ENCODE assay signal across 14 mouse cellular contexts in genomic region chr4:129351111-129351510, GRCm38 (mm10). TPM values are rescaled to one million over a fixed set of nuclear protein-coding genes. Genes with fewer than 3 reads are reported as not detected.
DNase-seq lines count a peak whose midpoint lies in the region; ATAC-seq and TF ChIP-seq lines count a peak whose summit lies in the region.
"Had no signal": no experiment of that assay in that cellular context is flagged by ENCODE, and none has a peak within 500 bp of the region (broad histone marks: within the 10 kb centered on the region; RNA-seq: fewer than 3 reads in every experiment).

No protein-coding gene starts in this region.

- no peak overlapping the region for H3K27ac ChIP-seq in hindbrain, embryonic 16.5 days (ENCODE audit: low read depth, low read length)
- no peak overlapping the region for H3K27ac ChIP-seq in hindbrain, embryonic 14.5 days
- no peak overlapping the region for H3K27ac ChIP-seq in thymus, adult 2 months (ENCODE audit: control insufficient read depth, insufficient read depth, low read length)
- H3K27ac ChIP-seq: embryonic facial prominence, embryonic 12.5 days; heart, embryonic 13.5 days; lung, embryonic 15.5 days; neural tube, embryonic 12.5 days had no signal

- 0 out of 2 replicates have a peak, but pooled peaks have one; percentile 11 for ATAC-seq in hindbrain, embryonic 16.5 days
- no peak for ATAC-seq in hindbrain, embryonic 14.5 days (ENCODE audit: low FRiP score)
- peak; percentile 20; the same call in 1 of the 2 replicates for ATAC-seq in erythroblast, adult 5-6 weeks (replicated peaks; ENCODE audit: low FRiP score, poor library complexity, severe bottlenecking)
- ATAC-seq in megakaryocyte-erythroid progenitor cell, adult 5-6 weeks (replicated peaks; ENCODE audit: low FRiP score, low TSS enrichment, poor library complexity, severe bottlenecking) = 0 out of 2 replicates have a peak, but pooled peaks have one; percentile 21
- no peak for ATAC-seq in inflammation-experienced regulatory T-cells, adult 6 months
- ATAC-seq: Patski had no signal

- TF ChIP-seq POLR2A in thymus, adult 2 months (IDR thresholded peaks at IDR 0.05; ENCODE audit: control insufficient read depth, extremely low read depth, insufficient read depth, low read length, poor library complexity) = no peak

- no peaks in the 10 kb centered on the region for H3K4me1 ChIP-seq in hindbrain, embryonic 16.5 days (ENCODE audit: control insufficient read depth, insufficient read depth, low read depth, low read length)
- H3K4me1 ChIP-seq in hindbrain, embryonic 14.5 days (replicated peaks; ENCODE audit: control insufficient read depth, insufficient read depth, low read length) = no peaks in the 10 kb centered on the region
- H3K4me1 ChIP-seq in thymus, adult 2 months (replicated peaks; ENCODE audit: control insufficient read depth, insufficient read depth, low read length) = peaks cover 4% of the 10 kb centered on the region
- H3K4me1 ChIP-seq: embryonic facial prominence, embryonic 12.5 days; lung, embryonic 15.5 days; neural tube, embryonic 12.5 days had no signal

- peaks cover 8% of the 10 kb centered on the region; the same call in 1 of the 2 replicates for H3K36me3 ChIP-seq in hindbrain, embryonic 16.5 days (ENCODE audit: control insufficient read depth, insufficient read depth, low read length)
- peaks cover 47% of the 10 kb centered on the region for H3K36me3 ChIP-seq in hindbrain, embryonic 14.5 days (replicated peaks; ENCODE audit: control insufficient read depth, insufficient read depth)
- H3K36me3 ChIP-seq in thymus, adult 2 months (ENCODE audit: control insufficient read depth, insufficient read depth, low read length) = no peaks in the 10 kb centered on the region

- no peak for TF ChIP-seq CTCF in thymus, adult 2 months (IDR thresholded peaks at IDR 0.05; ENCODE audit: borderline replicate concordance, control insufficient read depth, extremely low read depth, insufficient read depth, low read length, poor library complexity)

- no peaks in the 10 kb centered on the region for H3K9me3 ChIP-seq in hindbrain, embryonic 16.5 days (ENCODE audit: control insufficient read depth, low read length)
- H3K9me3 ChIP-seq in hindbrain, embryonic 14.5 days (ENCODE audit: control insufficient read depth, low read length) = no peaks in the 10 kb centered on the region
- H3K9me3 ChIP-seq: embryonic facial prominence, embryonic 12.5 days; heart, embryonic 13.5 days; lung, embryonic 15.5 days; neural tube, embryonic 12.5 days had no signal

- 68% methylated on average over 6 of the region's 6 CpGs for WGBS in hindbrain, embryonic 16.5 days
- 79% methylated on average over 6 of the region's 6 CpGs for WGBS in hindbrain, embryonic 14.5 days
- WGBS in thymus, adult 2 months = 87% methylated on average over 6 of the region's 6 CpGs

- H3K4me3 ChIP-seq in hindbrain, embryonic 16.5 days (ENCODE audit: low read length) = no peak overlapping the region
- H3K4me3 ChIP-seq in hindbrain, embryonic 14.5 days (replicated peaks; ENCODE audit: low read length) = no peak overlapping the region
- no peak overlapping the region for H3K4me3 ChIP-seq in thymus, adult 2 months (ENCODE audit: control insufficient read depth, insufficient read depth, low read length)
- H3K4me3 ChIP-seq: embryonic facial prominence, embryonic 12.5 days; heart, embryonic 13.5 days; lung, embryonic 15.5 days; neural tube, embryonic 12.5 days had no signal

- H3K9ac ChIP-seq in hindbrain, embryonic 16.5 days (ENCODE audit: low read depth, low read length) = no peak overlapping the region
- H3K9ac ChIP-seq in hindbrain, embryonic 14.5 days = no peak overlapping the region
- H3K9ac ChIP-seq: embryonic facial prominence, embryonic 12.5 days; heart, embryonic 13.5 days; lung, embryonic 15.5 days; neural tube, embryonic 12.5 days had no signal

- H3K27me3 ChIP-seq in hindbrain, embryonic 16.5 days (replicated peaks; ENCODE audit: control insufficient read depth, insufficient read depth, low read length) = no peaks in the 10 kb centered on the region
- no peaks in the 10 kb centered on the region for H3K27me3 ChIP-seq in hindbrain, embryonic 14.5 days (ENCODE audit: control insufficient read depth, insufficient read depth, low read length)
- H3K27me3 ChIP-seq in thymus, adult 2 months (ENCODE audit: control insufficient read depth, insufficient read depth, low read length) = no peaks in the 10 kb centered on the region
- H3K27me3 ChIP-seq: embryonic facial prominence, embryonic 12.5 days; heart, embryonic 13.5 days; lung, embryonic 15.5 days; neural tube, embryonic 12.5 days; Patski had no signal

- DNase-seq in hindbrain, embryonic 14.5 days (ENCODE audit: low spot score) = no peak
- peak; percentile 24 for DNase-seq in layer of hippocampus, adult 9-10 months (ENCODE audit: low spot score)
- no peak for DNase-seq in thymus, adult 2 months
- no peak for DNase-seq in thymus, postnatal 25 days

- no peak overlapping the region for H3K4me2 ChIP-seq in hindbrain, embryonic 16.5 days (ENCODE audit: low read length)
- H3K4me2 ChIP-seq in hindbrain, embryonic 14.5 days (replicated peaks) = no peak overlapping the region
- H3K4me2 ChIP-seq: embryonic facial prominence, embryonic 12.5 days; heart, embryonic 13.5 days; lung, embryonic 15.5 days; midbrain, embryonic 11.5 days; neural tube, embryonic 12.5 days had no signal

RNA-seq across cellular contexts. Expression of gene Zbtb8os, which starts 15.6 kb away (rescaled TPM):
- polyA plus RNA-seq in hindbrain, embryonic 16.5 days (2015; fragmentation: Nextera tagmentation; extraction: Ambion mirVana) = 15.1 and 21.3 TPM in 2 replicates
- 17.7 and 23.7 TPM in 2 replicates for polyA plus RNA-seq in hindbrain, embryonic 14.5 days (2014; fragmentation: Nextera tagmentation; extraction: Ambion mirVana)
- 6.9 and 14.8 TPM in 2 replicates for total RNA-seq in erythroblast, adult 5-6 weeks (2015; ENCODE audit: low replicate concordance)
- total RNA-seq in erythroblast, adult 5-6 weeks (2017; ENCODE audit: low replicate concordance) = 4.9 and 19.1 TPM in 2 replicates
- total RNA-seq in megakaryocyte-erythroid progenitor cell, adult 5-6 weeks (2014; fragmentation: Nextera tagmentation) = 26.6 and 41.9 TPM in 2 replicates
- total RNA-seq in megakaryocyte-erythroid progenitor cell, adult 5-6 weeks (2017) = 52.6 and 60.8 TPM in 2 replicates
- 14.3 and 14.4 TPM in 2 replicates for polyA plus RNA-seq in thymus, adult 2 months (2012; rRNA removed)
- polyA plus RNA-seq in inflammation-experienced regulatory T-cells, adult 6 months (2017; shearing (Covaris generic)) = 100 to 1,000 TPM; 103 to 158 (median 113) TPM

RNA-seq across cellular contexts. Expression of gene Rbbp4, which starts 15.9 kb away (rescaled TPM):
- 238 and 242 TPM in 2 replicates for polyA plus RNA-seq in hindbrain, embryonic 16.5 days (2015; fragmentation: Nextera tagmentation; extraction: Ambion mirVana)
- 251 and 261 TPM in 2 replicates for polyA plus RNA-seq in hindbrain, embryonic 14.5 days (2014; fragmentation: Nextera tagmentation; extraction: Ambion mirVana)
- total RNA-seq in erythroblast, adult 5-6 weeks (2015; ENCODE audit: low replicate concordance) = 60.2 and 64.6 TPM in 2 replicates
- total RNA-seq in erythroblast, adult 5-6 weeks (2017; ENCODE audit: low replicate concordance) = 61.6 and 122 TPM in 2 replicates
- total RNA-seq in megakaryocyte-erythroid progenitor cell, adult 5-6 weeks (2014; fragmentation: Nextera tagmentation) = 128 and 189 TPM in 2 replicates
- total RNA-seq in megakaryocyte-erythroid progenitor cell, adult 5-6 weeks (2017) = 92.8 and 105 TPM in 2 replicates
- polyA plus RNA-seq in thymus, adult 2 months (2012; rRNA removed) = 55.5 and 61.0 TPM in 2 replicates
- polyA plus RNA-seq in inflammation-experienced regulatory T-cells, adult 6 months (2017; shearing (Covaris generic)) = 100 to 1,000 TPM; 289 to 492 (median 352) TPM

RNA-seq across cellular contexts. Expression of gene Zbtb8a, which starts 26.8 kb away (rescaled TPM):
- polyA plus RNA-seq in hindbrain, embryonic 16.5 days (2015; fragmentation: Nextera tagmentation; extraction: Ambion mirVana) = 21.7 and 22.0 TPM in 2 replicates
- 11.4 and 14.6 TPM in 2 replicates for polyA plus RNA-seq in hindbrain, embryonic 14.5 days (2014; fragmentation: Nextera tagmentation; extraction: Ambion mirVana)
- 2.3 TPM in 1 of 2 replicates, not detected in the other for total RNA-seq in erythroblast, adult 5-6 weeks (2015; ENCODE audit: low replicate concordance)
- 1.5 and 1.7 TPM in 2 replicates for total RNA-seq in erythroblast, adult 5-6 weeks (2017; ENCODE audit: low replicate concordance)
- total RNA-seq in megakaryocyte-erythroid progenitor cell, adult 5-6 weeks (2014; fragmentation: Nextera tagmentation) = 4.4 and 6.9 TPM in 2 replicates
- total RNA-seq in megakaryocyte-erythroid progenitor cell, adult 5-6 weeks (2017) = 13.3 and 22.2 TPM in 2 replicates
- polyA plus RNA-seq in thymus, adult 2 months (2012; rRNA removed) = 3.3 and 3.6 TPM in 2 replicates
- 1 to 10 TPM; 3.0 to 6.6 (median 5.8) TPM for polyA plus RNA-seq in inflammation-experienced regulatory T-cells, adult 6 months (2017; shearing (Covaris generic))

Comparison
In these comparisons a context has a peak if more than half of its experiments do, and no peak if none do; other contexts are left out.
1. ATAC-seq: peak in hindbrain, embryonic 16.5 days (single experiment), erythroblast, adult 5-6 weeks (single experiment) and megakaryocyte-erythroid progenitor cell, adult 5-6 weeks (single experiment); none in hindbrain, embryonic 14.5 days (single experiment) and inflammation-experienced regulatory T-cells, adult 6 months (single experiment).